Mouse (Mus musculus) liver, postnatal 0 days (tissue): ENCODE data around the gene Smco4.

Experiments used
- CTCF ChIP-seq: sonication (generic); IDR thresholded peaks from 2 replicates; pipeline ENCODE4 v1.5.1; 2016; ENCODE audit warnings: antibody characterized with exemption, low read depth
- EP300 ChIP-seq: IDR thresholded peaks from 2 replicates; pipeline ENCODE4 v1.6.1; 2016; ENCODE audit warnings: antibody characterized with exemption, low read depth, mild to moderate bottlenecking

DNA sequence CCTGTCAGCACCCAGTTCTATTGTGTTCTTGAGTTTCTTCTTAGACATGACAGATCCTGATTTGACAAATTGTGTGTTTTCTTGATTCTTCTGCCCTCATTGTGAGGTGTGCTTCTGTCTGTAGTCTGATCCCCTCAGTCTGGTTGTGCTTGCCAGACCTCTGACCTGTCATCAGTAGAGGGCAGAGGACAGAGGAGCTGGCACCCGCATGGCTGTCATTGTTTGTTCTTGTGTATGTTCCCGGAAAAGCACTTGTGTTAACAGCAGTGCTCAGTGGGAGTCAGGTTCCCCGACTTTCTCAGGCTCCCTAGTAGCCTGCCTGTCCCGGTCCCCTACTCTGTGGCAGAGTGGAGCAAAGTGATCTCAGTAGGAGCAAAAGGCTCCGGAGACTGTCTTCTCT, 42.2 kb downstream of the Smco4 start:
- TF ChIP-seq CTCF: no peak
- TF ChIP-seq EP300: no peak
